Mouse (Mus musculus): ENCODE measurements around the gene Cga. TPM values are rescaled to one million over a fixed set of nuclear protein-coding genes. Genes with fewer than 3 reads are reported as not detected.
"Not testable (repeated sequence)": the region's sequence is repeated elsewhere in the genome, so short reads cannot be mapped to it uniquely, and the experiment has no call there.

Cga gene
- polyA plus RNA-seq, 1 experiment from 2014 or later: 0.48 TPM

DNA sequence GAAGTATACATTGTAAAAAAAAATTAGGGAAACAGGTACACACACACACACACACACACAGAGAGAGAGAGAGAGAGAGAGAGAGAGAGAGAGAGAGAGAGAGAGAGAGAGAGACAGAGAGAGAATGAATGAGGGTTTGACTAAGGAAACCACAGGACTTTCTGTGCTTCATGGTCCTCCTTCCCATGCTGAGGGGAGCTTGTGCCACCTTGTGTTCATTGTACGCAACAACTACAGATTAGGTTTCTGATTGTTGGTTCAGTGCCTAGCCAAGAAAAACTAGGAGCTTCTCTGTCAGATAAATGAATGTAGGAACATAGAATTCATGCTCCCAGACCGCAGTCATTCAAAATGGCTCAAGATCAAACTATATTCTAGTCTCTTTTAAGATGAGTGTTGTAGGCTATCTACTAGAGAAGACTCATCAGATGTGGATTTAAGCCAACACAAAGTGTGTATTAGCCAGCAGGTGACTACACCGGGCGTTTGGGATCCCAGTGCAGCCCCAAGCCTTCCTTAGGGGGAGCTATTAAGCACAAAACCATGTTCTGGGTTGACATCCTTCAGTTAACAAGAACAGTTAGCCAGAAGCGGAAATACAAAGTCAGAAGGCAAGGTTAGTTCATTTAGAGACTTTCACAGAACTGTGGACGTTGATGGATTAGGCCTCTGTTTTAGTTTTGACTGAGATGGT lies 28.7 kb downstream of the Cga start:
- H3K36me3 ChIP-seq (ENCODE audit: control insufficient read depth, insufficient read depth, low read length): no peaks in the 10 kb centered on the region
- no peak overlapping the region for H3K4me3 ChIP-seq (ENCODE audit: low read depth, low read length)
- ATAC-seq: peak; percentile 77; the same call in 1 of the 2 replicates
- H3K27ac ChIP-seq (ENCODE audit: low read length): no peak overlapping the region
- no peak overlapping the region for H3K4me2 ChIP-seq (ENCODE audit: low read length)
- WGBS: 67% methylated on average over 6 of the region's 6 CpGs
- no peaks in the 10 kb centered on the region for H3K4me1 ChIP-seq (ENCODE audit: control insufficient read depth, insufficient read depth, low read length)
- H3K9ac ChIP-seq (ENCODE audit: low read depth, low read length): no peak overlapping the region
- no peaks in the 10 kb centered on the region for H3K9me3 ChIP-seq (replicated peaks; ENCODE audit: control insufficient read depth, low read length, poor library complexity, severe bottlenecking)
- no peaks in the 10 kb centered on the region for H3K27me3 ChIP-seq (ENCODE audit: control insufficient read depth, insufficient read depth, low read depth, low read length)

GRCm38 (mm10) chr4:34928386-34928785 lies 34.8 kb downstream of the Cga start:
- not testable (repeated sequence) for H3K36me3 ChIP-seq (ENCODE audit: control insufficient read depth, insufficient read depth, low read length); H3K4me2 ChIP-seq (ENCODE audit: low read length); H3K27me3 ChIP-seq (ENCODE audit: control insufficient read depth, insufficient read depth, low read depth, low read length); H3K4me1 ChIP-seq (ENCODE audit: control insufficient read depth, insufficient read depth, low read length); H3K9ac ChIP-seq (ENCODE audit: low read depth, low read length); H3K4me3 ChIP-seq (ENCODE audit: low read depth, low read length); H3K27ac ChIP-seq (ENCODE audit: low read length); H3K9me3 ChIP-seq (replicated peaks; ENCODE audit: control insufficient read depth, low read length, poor library complexity, severe bottlenecking); ATAC-seq
- WGBS: 87% methylated on average over 7 of the region's 7 CpGs

DNA sequence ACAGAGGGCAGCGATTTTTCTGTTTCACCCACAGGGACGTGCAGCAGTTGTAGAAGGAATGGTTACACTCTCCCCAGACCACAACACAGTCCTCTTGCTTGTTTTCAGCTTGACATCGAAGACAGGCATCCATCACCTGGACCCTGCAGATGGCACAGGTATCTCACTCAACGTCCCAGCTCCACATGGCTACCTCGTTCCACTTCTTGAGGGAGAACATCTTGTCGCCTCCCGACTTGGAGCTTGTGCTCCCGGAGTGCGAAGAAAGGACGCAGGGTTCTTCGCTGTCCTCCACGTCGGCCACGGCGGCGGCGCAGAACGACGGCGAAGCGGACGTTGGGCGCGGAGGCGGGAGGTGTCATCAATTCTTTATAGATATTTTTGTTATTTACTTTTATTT lies 47.5 kb downstream of the Cga start:
- Histone ChIP-seq H3K36me3 (ENCODE audit: control insufficient read depth, insufficient read depth, low read length) (no peaks in the 10 kb centered on the region), H3K4me1 (ENCODE audit: control insufficient read depth, insufficient read depth, low read length) (no peaks in the 10 kb centered on the region), H3K27ac (ENCODE audit: low read length) (no peak overlapping the region), H3K27me3 (ENCODE audit: control insufficient read depth, insufficient read depth, low read depth, low read length) (no peaks in the 10 kb centered on the region), H3K9me3 (replicated peaks; ENCODE audit: control insufficient read depth, low read length, poor library complexity, severe bottlenecking) (no peaks in the 10 kb centered on the region), H3K4me3 (ENCODE audit: low read depth, low read length) (no peak overlapping the region), H3K4me2 (ENCODE audit: low read length) (no peak overlapping the region), H3K9ac (ENCODE audit: low read depth, low read length) (no peak overlapping the region)
- 94% methylated on average over 25 of the region's 25 CpGs for WGBS
- no peak for ATAC-seq

DNA sequence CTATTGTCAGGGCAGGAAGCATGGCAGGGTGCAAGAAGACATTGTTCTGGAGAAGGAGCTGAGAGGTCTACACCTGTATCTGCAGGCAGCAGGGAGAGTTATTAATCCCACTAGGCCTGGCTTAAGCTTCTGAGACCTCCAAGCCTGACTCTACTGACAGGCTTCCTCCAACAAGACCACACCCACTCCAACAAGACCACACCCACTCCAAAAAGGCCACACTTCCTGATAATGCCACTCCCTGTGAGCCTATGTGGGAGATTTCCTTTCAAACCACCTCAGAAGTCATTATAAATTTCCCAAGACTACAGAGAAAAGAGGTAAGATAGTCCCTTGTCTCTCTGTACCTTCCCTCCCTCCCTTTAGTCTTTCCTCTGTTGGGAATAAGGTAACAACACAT lies 53.6 kb downstream of the Cga start:
- no peak for ATAC-seq
- Histone ChIP-seq H3K27ac (ENCODE audit: low read length) (no peak overlapping the region), H3K4me1 (ENCODE audit: control insufficient read depth, insufficient read depth, low read length) (no peaks in the 10 kb centered on the region), H3K9me3 (replicated peaks; ENCODE audit: control insufficient read depth, low read length, poor library complexity, severe bottlenecking) (no peaks in the 10 kb centered on the region), H3K9ac (ENCODE audit: low read depth, low read length) (no peak overlapping the region), H3K4me3 (ENCODE audit: low read depth, low read length) (no peak overlapping the region), H3K27me3 (ENCODE audit: control insufficient read depth, insufficient read depth, low read depth, low read length) (no peaks in the 10 kb centered on the region), H3K4me2 (ENCODE audit: low read length) (no peak overlapping the region), H3K36me3 (ENCODE audit: control insufficient read depth, insufficient read depth, low read length) (no peaks in the 10 kb centered on the region)

GRCm38 (mm10) chr4:34953716-34954115 lies 60.1 kb downstream of the Cga start:
- Histone ChIP-seq H3K27ac (ENCODE audit: low read length) (no peak overlapping the region), H3K4me1 (ENCODE audit: control insufficient read depth, insufficient read depth, low read length) (no peaks in the 10 kb centered on the region), H3K4me3 (ENCODE audit: low read depth, low read length) (no peak overlapping the region), H3K9me3 (replicated peaks; ENCODE audit: control insufficient read depth, low read length, poor library complexity, severe bottlenecking) (no peaks in the 10 kb centered on the region), H3K36me3 (ENCODE audit: control insufficient read depth, insufficient read depth, low read length) (no peaks in the 10 kb centered on the region), H3K9ac (ENCODE audit: low read depth, low read length) (no peak overlapping the region), H3K4me2 (ENCODE audit: low read length) (no peak overlapping the region), H3K27me3 (ENCODE audit: control insufficient read depth, insufficient read depth, low read depth, low read length) (no peaks in the 10 kb centered on the region)
- no peak for ATAC-seq
- 88% methylated on average over 10 of the region's 10 CpGs for WGBS

Other genes starting within 250 kb of the Cga start
- gene Slc35a1, start 206.3 kb upstream of the Cga start, polyA plus RNA-seq (2015; fragmentation: Nextera tagmentation; extraction: Ambion mirVana): 47.3 and 48.7 TPM in 2 replicates
- 3.4 and 4.1 TPM in 2 replicates for gene Cfap206, start 163.6 kb upstream of the Cga start, polyA plus RNA-seq (2015; fragmentation: Nextera tagmentation; extraction: Ambion mirVana)
- gene Gm136, start 137.5 kb upstream of the Cga start, polyA plus RNA-seq (2015; fragmentation: Nextera tagmentation; extraction: Ambion mirVana): not detected in 2 replicates
- gene Smim8, start 115.4 kb upstream of the Cga start, polyA plus RNA-seq (2015; fragmentation: Nextera tagmentation; extraction: Ambion mirVana): 41.7 TPM in 2 replicates
- gene Zfp292, start 10.8 kb upstream of the Cga start, polyA plus RNA-seq (2015; fragmentation: Nextera tagmentation; extraction: Ambion mirVana): 27.3 and 34.5 TPM in 2 replicates